Mouse (Mus musculus) testis, adult 2 months (tissue): ENCODE data around the gene Gm20518.

Experiments used
- CTCF ChIP-seq: fragments of 200-500 bp; IDR thresholded peaks from 2 replicates; pipeline ENCODE4 v1.5.1; 2012; ENCODE audit warnings: low read depth, mild to moderate bottlenecking, inconsistent platforms, low read length, moderate library complexity; ENCODE audit not compliant: control insufficient read depth, insufficient read depth, insufficient replicate concordance
- POLR2A ChIP-seq: fragments of 200-500 bp; IDR thresholded peaks from 2 replicates; pipeline ENCODE4 v1.6.1; 2012; ENCODE audit warnings: low read depth, mild to moderate bottlenecking, inconsistent platforms, low read length, moderate library complexity; ENCODE audit not compliant: control insufficient read depth

GRCm38 (mm10) chr16:17802456-17802838, 89.0 kb downstream of the Gm20518 start:
- no peak for TF ChIP-seq POLR2A
- no peak for TF ChIP-seq CTCF
